Mouse (Mus musculus) erythroblast, embryonic 14.5 days (primary cell): ENCODE results near the gene Rnase11.

Experiments used
- GATA1 ChIP-seq: IDR thresholded peaks from 2 replicates; pipeline ENCODE4 v1.6.1; 2012; ENCODE audit warnings: low read length, inconsistent platforms, mixed read lengths
- TAL1 ChIP-seq: IDR thresholded peaks from 3 replicates; pipeline ENCODE4 v1.6.1; 2012; ENCODE audit warnings: low read length, inconsistent platforms, mixed read lengths

DNA sequence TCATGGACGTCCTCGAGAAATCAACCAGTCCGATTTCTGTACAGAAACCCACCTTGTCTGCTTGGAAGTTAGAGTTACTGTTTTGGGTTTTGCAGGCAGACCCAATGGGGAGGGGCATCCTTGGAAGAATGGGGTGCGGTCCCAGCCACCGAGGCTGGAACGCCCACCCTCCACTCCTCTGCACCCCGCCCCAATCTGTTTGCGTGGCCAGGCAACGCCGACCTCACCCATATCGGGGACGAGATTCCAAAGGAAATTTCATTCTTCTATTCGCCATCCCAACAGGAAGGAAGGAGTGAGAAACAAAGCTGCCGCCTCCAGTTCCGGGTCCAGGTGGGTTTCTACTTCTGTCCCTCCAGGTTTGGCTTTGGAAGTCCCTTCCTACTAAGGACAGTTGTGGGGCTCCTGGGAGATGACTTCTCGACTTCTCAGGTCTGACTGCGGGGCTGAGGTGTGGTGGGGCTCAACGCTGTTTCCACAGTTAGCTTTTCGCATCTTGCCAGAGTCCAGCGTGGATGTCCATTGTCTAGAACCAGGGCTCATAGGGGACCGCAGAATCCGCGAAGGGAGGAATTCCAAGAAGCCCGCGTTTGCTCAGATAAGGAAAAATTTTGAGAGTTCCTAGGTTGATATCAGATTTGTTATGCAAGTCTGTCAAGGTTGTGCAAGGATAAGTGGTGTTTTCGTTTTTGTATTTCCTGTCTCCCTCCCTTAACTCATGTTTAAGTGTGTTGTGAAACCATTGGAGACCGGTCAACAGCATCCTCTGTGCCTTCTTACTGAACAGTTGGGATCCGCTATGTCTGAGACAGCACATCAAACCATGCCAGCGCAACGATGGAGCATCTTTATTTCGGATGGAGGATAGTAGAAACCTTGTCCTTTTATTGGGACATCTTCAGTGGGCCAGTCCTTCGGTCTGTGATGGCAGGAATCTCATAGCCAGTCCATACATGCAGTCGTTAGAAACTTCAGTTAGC, 41.2 kb upstream of the Rnase11 start, which contains the start of the genes Rnase4 and Ang:
- TF ChIP-seq GATA1 (no peak), TAL1 (no peak)
